Mouse (Mus musculus) MN1 (cell line): Measurements from ENCODE around the gene Ankrd13d.
A peak's percentile ranks its signal among the peaks of the same experiment; 100 is the strongest.
"Not testable (repeated sequence)": the region's sequence is repeated elsewhere in the genome, so short reads cannot be mapped to it uniquely, and the experiment has no call there.

Experiments used
- DNase-seq: peaks from one replicate; pipeline ENCODE4 v3.0.0-alpha.2; 2016; ENCODE audit warnings: low spot score

The Ankrd13d gene

DNA sequence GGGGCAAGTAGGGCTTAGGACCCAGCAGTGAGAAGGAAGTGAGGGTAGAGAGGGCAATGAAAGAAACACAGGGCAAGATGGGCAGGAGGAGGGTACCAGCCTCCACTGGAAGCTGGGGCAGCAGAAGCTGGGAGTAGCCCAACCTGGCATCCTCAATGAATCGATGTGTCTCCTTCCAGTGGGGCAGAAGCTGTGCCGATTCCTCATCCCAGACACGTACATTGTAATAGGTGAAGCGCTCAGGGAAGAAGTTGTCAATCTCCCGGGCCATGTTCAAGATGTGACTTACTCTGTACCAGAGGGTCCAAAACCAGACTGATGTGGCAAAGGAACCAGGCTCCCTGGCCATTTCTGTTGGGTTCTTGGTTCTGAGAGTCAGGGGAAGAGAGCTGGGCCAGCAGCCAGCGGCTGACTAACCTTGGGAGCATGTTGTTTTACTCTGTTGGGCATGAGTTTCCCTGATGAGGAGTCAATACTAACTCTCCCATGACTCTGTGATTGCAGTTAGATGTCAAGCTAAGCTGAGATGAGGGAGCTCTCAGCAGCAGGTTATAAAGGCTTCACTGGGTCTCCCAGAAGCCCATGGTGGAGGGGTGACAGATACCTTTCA, 18.7 kb downstream of the Ankrd13d start:
- DNase-seq: no peak

DNA sequence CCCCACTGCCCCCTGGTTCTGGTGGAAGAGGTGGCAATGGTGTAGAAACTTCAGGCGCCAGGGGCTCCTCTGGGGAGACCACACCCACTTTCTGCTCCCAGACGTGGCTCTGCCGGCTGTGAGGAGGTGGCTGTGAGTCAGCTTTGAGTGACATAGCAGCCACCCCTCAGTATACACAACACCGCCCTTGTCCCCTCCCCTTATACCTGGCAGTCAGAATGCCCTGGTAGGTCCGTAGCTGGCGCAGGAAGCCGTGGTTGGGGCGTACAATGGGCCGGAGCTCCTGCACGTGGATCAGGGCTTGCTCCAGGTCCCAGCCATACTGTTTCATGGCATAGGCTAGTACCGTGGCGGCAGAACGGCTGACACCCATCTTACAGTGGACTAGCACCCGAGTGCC, 19.2 kb downstream of the Ankrd13d start:
- no peak for DNase-seq

DNA sequence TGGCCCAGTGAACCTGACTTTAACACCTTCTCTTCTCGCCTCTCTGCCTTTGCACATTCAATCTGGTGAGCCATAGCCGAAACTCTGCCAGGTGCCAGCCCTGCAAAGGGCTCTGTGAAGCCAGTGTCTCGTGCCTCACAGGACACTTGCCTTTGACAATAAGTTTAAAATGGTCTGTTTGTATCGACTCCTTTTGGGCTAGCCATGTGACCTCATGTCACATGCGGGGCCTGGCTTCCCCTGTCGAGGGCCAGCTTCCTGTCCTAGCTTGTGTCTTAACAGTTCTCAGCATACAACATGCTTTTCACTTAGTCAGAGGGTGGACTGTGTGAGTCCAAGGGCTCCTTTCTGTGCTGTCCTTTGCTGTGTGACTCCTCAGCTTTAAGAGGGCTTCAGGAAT, 20.2 kb downstream of the Ankrd13d start:
- DNase-seq: no peak

DNA sequence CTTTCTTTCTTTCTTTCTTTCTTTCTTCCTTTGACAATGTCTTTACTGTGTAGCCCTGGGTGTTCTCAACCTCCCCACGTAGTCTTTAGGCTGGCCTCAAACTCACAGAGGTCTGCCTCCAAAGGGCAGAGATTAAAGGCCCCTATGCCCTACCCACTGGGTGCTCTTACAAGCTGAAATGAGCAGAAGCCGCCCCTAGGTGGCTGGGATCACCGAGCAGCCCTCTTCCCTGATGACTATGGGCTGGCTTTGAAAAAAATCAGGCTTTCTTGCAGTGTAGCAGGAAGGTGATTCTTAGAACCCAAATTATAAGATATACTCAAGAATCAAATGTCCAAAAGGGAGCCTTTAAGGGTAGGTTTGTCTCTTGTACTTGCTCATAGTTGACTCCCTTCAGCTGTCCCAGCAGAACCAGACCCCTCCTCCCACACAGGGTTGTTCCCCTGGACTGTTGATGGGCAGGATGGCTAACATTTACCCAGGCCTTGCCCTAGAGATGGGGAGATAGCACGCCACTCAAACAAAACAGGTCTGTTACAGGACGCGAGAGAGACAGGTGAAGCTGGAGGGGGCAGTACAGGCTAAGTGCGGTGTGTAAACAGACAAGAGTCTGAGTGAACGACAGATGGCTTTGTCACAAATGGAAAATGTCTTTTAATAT, 21.8 kb downstream of the Ankrd13d start:
- DNase-seq: peak; percentile 21

DNA sequence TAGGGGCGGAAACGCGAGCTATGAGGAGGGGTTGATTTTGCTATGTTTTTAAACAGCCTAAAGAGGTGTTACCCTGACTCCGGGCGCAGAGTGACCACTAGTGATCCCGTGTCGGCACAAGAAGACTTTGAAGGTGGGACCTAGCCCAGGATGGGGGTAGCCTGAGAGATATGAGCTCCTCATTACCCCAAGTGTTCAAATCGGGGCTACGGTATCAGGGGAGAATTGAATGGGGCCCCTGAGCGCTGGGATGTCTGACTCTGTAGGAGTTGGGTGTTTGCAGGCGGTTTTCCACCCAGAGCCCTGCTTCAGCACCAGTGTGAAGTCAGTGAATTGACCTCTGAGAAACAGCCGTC, 25.1 kb downstream of the Ankrd13d start:
- no peak for DNase-seq

DNA sequence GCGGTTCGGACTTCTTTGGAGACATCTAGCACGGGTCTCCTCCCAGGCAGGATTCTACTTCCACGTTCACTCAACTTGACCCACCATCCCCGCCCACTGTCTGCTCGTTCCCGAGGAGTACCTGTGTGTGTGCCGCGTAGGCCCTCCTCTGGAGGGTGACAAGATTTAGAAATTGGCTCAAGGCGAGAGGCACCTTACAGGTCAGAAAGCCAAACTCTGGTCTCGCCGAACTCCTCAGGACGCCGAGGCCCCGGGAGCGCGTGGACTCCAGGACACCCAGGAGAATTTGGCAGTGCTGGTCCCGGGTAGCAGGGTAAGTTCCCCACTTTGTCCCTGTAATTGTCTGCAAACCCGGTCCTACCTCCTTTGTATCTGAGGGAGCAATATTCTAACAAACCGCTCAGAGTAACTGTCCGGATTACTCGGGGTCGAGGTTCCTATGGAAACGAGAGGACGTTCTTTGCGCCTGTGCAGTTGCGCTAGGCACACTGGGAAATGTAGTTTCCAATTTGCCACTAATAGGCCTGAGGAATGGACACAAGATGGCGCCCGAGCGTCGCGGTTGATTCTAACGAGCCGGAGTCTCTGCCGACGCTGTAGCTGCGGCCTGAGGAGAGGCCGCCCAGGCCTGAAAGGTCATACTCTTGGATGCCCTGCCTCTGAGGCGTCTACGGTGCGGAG, 25.6 kb downstream of the Ankrd13d start:
- peak; percentile 95 for DNase-seq

DNA sequence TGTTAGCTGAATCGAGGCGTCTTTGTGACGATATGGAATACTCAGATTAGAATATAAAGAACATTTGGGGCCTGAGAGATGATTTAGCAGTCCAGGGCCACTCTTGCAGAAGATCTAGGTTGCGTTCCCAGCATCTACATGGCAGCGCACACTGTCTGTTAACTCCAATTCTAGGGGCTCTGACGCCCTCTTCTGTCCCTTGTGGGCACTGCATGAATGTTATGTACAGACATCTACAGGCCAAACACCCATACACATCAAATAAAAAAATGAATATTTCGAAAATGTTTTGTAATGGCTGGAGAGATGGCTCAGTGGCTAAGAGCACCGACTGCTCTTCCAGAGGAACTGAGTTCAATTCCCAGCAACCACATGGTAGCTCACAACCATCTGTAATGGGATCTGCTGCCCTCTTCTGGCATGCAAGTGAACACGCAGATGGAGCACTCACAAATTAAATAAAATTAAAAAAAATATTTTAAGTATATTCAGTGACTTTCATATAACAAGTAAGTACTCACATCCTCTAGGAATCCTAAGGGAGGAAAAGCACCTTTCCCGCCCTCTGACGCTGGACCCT, 27.3 kb downstream of the Ankrd13d start:
- DNase-seq: no peak

DNA sequence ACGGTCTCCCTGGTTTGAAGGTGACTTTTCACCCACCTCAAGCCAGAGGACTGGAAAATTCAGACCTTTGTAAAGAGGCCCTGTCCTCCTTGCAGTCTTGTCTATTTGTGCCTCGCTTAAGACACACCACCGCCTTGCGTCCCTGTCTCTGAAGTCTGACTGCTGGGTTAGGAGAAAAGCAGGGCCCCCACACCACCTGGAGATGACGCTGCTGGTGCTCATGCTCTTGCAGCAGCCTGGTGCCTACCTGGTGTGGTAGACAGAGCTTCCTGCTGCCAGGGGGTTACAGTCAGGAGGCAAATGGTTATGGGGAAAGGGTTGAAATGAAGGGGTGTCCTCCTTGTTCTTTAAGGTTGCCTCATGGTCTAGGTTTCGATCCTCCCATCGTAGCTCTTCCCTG, 28.7 kb downstream of the Ankrd13d start:
- DNase-seq: no peak

DNA sequence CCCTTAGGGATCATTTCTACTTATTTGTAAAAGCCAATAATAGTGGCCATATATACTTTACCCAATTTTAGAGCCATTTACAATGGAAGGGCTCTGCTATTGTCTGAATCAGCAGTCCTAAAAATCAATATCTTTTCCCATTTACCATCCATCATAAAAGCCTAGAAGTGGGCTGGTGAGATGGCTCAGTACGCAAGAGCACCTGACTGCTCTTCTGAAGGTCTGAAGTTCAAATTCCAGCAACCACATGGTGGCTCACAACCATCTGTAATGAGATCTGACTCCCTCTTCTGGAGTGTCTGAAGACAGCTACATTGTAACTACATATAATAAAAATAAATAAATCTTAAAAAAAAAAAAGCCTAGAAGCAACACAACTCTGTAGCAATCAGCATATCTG, 34.3 kb downstream of the Ankrd13d start:
- DNase-seq: not testable (repeated sequence)

DNA sequence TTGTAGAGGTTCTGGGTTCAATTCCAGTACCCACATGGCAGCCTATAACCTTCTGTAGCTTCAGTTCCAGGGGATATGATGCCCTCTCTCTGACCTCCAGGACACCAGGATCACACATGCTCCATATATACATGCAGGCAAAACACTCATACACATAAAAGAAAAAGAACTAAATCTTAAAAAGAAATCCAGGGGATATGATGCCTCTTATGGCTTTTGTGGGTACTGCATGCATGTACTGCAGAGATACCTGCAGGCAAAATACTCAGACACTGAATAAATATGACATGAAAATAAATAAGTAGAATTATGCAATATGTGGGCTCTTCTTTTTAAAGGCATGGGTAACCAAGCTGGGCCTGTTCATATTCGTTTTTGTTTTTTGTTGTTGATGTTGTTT, 35.9 kb downstream of the Ankrd13d start:
- no peak for DNase-seq

DNA sequence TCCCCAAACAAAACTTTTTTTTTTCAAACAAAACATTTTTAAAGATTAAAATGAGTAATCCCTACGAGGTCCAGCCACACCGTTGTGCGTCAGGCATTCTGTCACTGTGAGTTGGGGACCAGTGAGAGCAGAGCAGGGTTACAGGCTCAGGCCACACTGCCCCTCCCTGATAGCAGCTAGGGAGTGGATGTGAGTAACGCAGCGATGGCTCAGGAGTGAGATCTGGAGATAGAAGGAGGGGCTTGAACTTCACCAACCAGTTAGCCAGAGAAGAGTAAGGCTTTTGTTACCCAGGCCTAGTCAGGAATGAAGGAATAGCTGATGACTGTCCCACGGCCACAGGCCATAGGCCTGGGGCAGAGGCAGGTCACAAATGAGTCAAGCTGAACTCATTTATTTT, 38.2 kb downstream of the Ankrd13d start:
- DNase-seq: no peak

DNA sequence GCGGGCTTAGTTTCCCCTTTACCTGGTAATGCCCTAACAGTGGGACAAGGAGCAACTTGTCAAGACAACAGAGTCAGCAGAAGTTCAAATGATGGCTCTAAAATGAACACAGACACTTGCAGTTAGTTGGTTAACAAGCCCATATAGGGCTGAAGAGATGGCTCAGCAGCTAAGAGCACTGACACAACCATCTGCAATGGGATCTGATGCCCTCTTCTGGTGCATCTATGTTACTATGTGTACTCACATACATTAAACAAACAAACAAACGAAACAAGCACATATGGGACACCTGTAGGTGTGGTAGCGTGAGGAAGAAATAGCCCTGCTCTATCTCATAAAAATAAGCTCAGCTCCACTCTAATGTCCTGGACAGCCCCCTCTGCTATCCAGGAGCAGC, 40.5 kb downstream of the Ankrd13d start:
- no peak for DNase-seq

DNA sequence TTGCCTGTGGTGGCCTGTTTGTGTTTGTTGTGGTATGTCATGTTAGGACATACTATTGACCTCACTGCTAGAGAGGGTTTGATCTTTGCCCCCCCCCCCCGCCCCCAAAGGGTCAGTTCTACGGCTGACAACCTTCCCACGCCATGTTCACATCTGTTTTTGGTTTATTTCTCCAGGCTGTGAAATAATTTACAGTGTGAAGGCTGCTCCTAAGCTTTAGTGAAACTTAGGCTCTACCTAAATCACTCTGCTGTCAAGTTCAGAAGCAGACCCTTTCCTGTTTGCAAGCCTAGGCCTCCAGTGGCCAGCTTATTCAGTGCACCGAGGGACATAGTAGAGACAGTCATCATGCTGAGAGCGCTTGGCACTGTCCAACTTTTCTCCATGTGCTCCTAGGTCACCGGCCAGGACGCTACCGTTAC, 42.7 kb downstream of the Ankrd13d start:
- DNase-seq: no peak

DNA sequence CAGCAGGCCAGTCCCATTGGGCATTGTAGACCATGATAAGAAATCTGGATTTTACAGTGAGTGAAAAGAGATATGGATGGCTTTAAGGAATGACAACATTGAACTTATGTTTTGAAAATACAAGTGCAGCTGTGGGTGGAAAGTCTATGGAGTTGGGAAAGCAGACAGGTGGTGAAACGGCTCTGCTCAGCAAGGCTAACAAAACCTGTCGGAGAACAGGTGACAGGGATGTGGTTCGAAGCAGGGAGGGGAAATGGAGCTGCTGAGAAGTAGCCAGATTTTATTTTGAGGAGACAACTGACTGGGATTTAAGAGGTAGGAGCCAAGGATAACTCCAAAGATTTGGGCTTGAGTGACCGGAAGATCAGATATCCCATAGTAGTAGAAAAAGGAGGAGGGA, 48.4 kb downstream of the Ankrd13d start:
- DNase-seq: no peak

DNA sequence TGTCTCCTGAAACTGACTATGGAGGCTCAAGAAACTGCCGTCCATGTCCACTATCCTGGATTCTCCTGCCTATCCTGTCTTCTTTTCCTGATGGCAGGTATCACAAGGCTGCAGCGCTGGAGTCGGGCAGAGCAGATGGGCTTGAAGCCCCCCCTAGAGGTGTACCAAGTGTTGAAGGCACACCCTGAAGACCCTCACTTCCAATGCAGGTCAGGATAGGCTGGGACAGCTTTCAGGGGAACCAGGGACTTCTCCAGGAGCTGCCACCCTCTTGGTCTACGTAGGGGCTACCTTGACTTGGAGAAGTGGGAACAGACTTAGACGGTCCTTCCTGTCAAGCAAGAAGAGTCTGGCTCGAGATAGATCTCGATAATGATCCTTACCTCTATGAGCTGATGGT, 50.3 kb downstream of the Ankrd13d start:
- no peak for DNase-seq

DNA sequence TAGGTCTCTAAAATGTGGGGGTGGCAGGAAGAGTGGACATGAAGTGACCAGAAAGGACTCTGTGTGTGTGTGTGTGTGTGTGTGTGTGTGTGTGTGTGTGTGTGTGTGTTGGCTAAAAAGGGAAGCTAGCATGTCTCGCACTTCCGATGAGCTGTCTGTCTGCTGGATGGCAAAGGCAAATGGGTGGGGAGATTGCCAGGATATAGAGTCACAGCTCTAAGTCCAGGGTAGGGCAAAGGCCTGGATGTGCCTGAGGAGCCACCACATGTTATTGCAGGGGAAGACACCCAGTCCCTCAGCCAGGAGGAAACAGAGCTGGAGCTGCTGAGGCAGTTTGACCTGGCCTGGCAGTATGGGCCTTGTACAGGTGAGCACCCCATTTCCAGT, 50.8 kb downstream of the Ankrd13d start:
- peak; percentile 47 for DNase-seq

DNA sequence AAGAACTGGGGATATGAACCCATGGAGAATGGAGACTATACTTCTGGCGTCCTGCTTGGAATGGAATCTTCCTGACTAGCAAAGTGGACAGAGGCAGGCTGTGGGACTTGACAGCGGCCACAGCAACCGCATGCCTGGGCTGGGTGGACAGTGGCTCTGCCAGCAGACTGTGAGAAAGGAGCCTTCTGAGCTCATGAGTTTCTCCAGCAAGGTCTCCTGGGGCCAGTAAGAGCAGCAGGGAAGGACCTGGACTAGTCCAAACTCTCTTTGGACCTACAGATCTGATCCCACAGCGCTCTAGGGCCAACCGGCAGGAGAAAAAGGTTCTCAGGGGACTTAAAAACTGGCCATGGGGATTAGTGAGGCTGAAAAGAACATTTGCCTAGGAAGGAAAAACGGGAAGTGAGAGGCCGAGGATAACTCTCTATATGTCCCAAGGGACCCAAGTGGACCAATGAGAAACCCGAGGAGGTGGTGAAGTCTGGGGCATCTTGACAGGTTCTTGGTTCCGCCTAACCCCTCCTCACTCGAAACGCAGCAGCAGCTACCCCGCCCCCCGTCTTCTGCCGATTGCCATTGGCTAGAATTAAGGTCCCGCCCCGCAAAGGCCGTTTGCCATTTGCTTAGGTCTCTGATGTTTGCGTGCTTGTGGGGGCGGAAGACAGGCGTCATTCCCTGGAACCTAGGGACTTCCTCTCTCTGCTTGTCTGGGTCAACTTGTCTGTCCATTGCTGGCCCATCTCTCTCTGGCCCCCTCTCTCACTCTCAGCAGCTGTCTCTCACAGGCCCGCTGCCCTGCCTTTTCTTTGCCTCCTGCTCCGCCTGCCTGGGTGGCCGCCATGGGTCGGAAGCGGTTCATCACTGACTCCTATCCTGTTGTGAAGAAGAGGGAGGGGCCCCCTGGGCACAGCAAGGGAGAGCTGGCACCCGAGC, 51.4 kb downstream of the Ankrd13d start, which contains the start of gene Pold4:
Pold4 (plus strand) TSS at position 647 of the 933 bp plus-strand sequence.
- DNase-seq: peak; percentile 90

DNA sequence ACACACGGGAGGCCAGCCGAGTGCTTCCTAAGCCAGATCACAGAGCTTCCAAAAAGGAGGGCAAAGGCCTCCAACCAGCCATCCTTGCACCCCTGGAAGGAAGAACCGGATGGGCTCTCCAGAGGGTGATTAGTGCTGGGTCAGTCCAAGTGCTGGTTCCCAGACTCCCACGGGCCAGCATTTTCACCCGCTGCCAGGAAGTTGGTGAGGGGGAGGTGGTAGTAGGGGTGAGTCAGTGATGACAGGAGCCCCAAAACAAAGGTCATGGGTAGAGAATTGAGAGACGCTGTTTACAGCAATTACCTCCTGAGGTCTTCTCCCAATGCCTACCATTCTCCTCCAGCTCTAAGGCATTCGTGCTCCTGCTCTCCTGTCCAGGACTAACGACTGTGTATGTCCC, 52.5 kb downstream of the Ankrd13d start:
- DNase-seq: no peak

DNA sequence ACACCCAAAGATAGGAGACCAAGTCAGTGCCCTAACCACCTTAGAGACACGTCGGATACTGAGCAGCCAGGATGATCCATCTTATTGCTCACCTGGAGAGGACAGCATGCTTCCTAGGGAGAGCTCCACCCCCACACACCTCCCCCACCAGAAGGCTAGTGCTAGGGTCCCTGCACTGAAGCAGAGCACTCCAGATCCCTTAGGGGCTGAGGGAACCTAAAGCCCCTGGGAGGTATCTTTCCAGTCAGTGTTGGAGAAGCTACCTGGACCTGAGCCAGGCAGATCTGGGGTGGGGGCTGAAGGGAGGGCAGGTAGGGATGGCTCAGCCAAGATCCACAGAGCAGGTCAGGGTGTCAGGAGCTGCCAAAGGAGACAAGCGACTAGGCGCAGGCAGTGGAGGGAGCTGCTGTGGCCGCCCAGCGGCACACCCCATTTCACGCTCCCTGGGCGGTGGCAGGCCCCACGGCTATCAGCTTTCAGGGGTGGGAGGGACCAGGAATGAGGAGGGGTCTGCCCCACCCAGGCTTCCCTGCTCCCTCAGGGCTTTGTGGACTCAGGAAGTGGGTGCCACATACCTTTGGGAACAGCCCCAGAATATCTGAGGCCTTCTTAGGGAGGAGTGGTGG, 53.4 kb downstream of the Ankrd13d start:
- no peak for DNase-seq

DNA sequence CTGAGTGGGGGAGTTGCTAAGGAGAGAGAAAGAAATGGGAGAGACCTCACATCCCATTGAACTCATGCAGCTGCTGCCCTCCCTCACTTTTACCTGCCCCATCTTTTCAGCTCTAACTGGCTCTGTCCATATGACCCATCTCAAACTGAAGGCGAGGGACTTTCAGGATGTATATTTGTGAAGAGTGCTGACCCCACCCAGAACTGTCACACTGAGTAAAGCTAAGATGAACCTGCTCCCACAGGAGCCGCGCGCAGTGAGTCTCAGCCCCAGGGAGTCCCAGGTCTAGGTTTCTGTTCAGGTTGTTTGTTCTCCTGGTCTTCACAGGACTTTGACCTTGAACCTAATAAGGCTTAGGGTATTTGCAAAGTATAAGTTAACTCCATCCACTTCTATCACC, 54.0 kb downstream of the Ankrd13d start:
- no peak for DNase-seq

DNA sequence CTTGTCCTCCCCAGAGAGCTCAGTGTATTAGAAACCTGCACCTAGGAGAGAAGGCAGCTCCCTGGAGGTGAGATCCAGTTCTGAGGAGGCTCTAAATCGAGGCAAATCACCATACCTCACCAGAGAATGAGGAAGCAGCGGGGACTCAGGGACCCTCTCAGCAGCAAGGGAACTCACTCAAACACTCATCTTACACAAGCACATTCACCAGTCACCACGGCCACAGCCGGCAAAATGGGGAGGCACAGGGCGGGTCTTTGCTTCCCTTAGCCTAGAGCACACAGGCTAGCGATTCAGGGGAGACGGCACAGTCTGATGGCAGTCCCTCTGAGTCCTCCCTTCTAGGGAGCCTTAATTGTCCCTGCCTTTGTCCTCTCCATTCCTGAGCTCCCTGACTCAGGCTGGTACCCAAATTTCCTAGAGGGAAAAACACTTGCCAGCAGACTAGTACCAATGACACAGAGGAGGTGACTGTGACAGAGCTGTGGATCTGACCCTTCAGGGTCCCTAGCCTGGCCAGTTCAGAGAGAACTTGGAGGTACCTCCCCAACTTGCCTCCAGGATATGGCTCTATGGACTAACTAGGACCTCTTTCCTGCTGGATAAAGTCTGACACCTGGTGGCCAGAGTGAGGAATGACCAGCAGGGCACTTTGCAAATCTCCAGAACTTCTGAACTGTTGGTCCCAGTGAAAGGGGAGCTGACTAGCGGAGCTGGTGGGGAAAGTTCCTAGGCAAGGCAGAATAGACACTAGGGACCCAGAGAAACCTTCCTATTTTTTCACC, 54.9 kb downstream of the Ankrd13d start:
- peak; percentile 80 for DNase-seq
